Mouse (Mus musculus) olfactory bulb, adult 2 months (tissue): ENCODE data around the gene Pknox2. TPM values are rescaled to one million over a fixed set of nuclear protein-coding genes. Genes with fewer than 3 reads are reported as not detected.

ENCODE experiments used
- H3K27ac ChIP-seq: fragments of 200-500 bp; 2 replicates; pipeline ENCODE4 v1.5.1; 2012; ENCODE audit warnings: low read depth, low read length; ENCODE audit not compliant: insufficient read depth
- H3K4me1 ChIP-seq: fragments of 200-500 bp; 2 replicates; pipeline ENCODE4 v1.6.1; 2012; ENCODE audit warnings: low read length; ENCODE audit not compliant: control insufficient read depth, insufficient read depth
- H3K4me3 ChIP-seq: fragments of 200-500 bp; 2 replicates; pipeline ENCODE4 v1.5.1; 2012; ENCODE audit warnings: mild to moderate bottlenecking, low read depth, low read length, moderate library complexity; ENCODE audit not compliant: insufficient read depth
- CTCF ChIP-seq: fragments of 200-500 bp; IDR thresholded peaks from 2 replicates; pipeline ENCODE4 v1.5.1; 2012; ENCODE audit warnings: low read depth, mild to moderate bottlenecking, low read length, moderate library complexity; ENCODE audit not compliant: insufficient read depth
- POLR2A ChIP-seq: fragments of 200-500 bp; IDR thresholded peaks from 2 replicates; pipeline ENCODE4 v1.6.1; 2012; ENCODE audit warnings: mild to moderate bottlenecking, low read depth, low read length, moderate library complexity; ENCODE audit not compliant: insufficient read depth
- WGBS: fragments of 180-500 bp; shearing (Covaris S2); methylation state at CpG from one replicate; pipeline ENCODE4 v1.1.7; 2018; 5-methylcytosine and 5-hydroxymethylcytosine counted together
- polyA plus RNA-seq: library from polyadenylated mRNA; stranded (reverse); fragments of >200 nt; gene quantifications from 2 replicates; pipeline ENCODE4 v1.2.4, GENCODE M21; 2012; ENCODE audit warnings: low replicate concordance; ENCODE audit not compliant: missing spikeins, insufficient read depth, insufficient read length

Pknox2 gene
- polyA plus RNA-seq, 1 experiment, result not detected

DNA sequence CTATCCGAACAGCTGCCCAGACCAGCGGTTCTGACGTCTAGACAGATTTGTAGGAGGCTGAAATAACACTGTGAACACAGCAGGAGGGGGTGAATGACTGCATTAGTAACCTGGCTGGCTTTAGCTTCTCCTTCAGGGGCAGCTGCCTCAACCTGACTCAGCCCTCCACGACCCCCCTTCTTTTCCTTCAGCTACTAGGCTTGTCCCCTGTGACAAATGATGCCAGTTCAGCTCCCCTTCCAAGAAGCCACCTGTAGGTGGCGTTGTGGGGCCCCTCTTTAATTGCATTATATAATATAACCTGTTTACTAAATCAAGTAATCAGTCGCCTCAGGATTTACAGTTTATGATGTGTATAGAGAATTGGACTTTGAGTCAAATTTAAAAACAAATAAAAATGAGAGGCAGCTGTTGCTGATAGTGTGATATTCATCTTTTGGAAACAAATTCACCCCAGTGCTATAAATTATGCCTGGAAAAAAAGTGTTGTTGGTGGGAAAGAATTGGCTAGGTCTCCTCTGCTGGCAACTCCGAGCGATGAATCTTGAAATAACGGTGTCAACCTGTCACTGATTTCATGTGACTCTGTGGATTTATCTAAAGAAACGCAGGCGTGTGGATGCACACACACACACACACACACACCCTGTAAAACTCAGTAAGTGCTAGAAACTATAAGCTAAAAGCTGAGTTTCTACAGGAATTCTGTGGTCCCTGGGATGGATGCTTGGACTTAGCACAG lies 173.6 kb downstream of the Pknox2 start:
- H3K4me3 ChIP-seq, result no peak overlapping the region
- H3K4me1 ChIP-seq, result peaks cover 11% of the 10 kb centered on the region
- TF ChIP-seq POLR2A, result no peak
- TF ChIP-seq CTCF, result no peak
- WGBS, result 60% methylated on average over 11 of the region's 11 CpGs
- no peak overlapping the region for H3K27ac ChIP-seq

DNA sequence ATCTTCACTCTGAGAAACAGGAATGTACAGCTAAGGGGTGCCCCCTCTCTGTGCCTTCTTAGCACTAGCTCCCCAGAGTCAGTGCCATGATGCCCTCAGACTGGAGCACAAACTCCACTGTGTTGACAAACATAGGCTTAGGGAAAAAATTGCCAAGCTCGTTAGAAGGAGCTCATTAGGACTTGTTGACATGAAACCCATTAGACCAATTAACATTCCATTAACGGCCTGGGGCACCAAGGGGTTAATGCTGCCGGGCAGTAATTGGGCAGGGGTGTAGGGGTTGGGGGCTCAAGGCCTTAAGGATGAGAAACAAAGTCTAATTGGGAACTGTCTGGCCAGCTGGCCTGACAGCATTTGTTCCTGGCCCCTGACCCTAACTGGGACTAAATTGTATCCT lies 175.1 kb downstream of the Pknox2 start:
- Histone ChIP-seq H3K27ac (no peak overlapping the region), H3K4me1 (peaks cover 17% of the 10 kb centered on the region), H3K4me3 (no peak overlapping the region)
- TF ChIP-seq CTCF (no peak), POLR2A (no peak)
- WGBS, result 34% methylated on average over 3 of the region's 3 CpGs

DNA sequence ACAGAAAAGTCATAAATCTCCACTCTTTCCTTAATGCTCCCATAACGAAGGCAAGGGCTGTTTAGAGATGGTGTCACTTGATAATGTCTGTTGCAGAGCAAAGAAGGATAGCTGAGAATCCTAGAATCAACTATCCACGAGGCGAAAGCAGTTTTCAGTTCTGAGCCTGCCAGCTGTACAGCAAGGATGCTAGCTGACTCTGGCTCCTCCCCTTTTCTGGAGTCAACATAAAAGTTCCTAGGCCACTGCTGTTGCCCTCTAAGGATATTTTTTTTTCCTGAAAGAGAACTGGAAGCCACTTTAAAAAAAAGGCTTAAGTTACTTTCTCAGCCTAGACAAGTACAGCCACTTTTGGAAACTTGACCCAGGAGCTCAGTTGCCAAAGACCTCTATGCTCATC lies 176.1 kb downstream of the Pknox2 start:
- WGBS, result 22% methylated on average over 3 of the region's 3 CpGs
- Histone ChIP-seq H3K27ac (no peak overlapping the region), H3K4me1 (peaks cover 13% of the 10 kb centered on the region), H3K4me3 (no peak overlapping the region)
- TF ChIP-seq POLR2A (no peak), CTCF (no peak)

DNA sequence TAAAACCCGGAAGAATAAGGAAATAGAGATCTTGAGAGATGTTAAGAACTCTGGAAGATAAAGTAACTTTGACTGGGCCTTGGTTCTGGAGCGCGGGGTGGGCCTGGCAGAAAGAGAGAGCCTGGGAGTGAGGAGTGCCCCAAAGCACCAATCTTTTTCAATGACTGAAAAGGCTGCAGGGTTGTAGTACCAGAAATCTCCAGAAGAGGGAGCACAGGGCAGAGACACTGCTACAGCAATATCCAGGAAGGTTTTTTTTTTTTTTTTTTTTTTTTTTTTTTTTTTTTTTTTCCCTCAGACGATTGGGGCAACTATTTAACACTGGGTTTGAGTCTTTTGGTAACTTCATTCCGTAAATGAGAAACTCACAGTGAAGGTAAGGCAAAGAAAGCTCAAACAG lies 176.6 kb downstream of the Pknox2 start:
- no peak overlapping the region for H3K27ac ChIP-seq
- no peak overlapping the region for H3K4me3 ChIP-seq
- 5% methylated on average over 5 of the region's 5 CpGs for WGBS
- TF ChIP-seq POLR2A, result no peak
- no peak for TF ChIP-seq CTCF
- peaks cover 13% of the 10 kb centered on the region for H3K4me1 ChIP-seq

DNA sequence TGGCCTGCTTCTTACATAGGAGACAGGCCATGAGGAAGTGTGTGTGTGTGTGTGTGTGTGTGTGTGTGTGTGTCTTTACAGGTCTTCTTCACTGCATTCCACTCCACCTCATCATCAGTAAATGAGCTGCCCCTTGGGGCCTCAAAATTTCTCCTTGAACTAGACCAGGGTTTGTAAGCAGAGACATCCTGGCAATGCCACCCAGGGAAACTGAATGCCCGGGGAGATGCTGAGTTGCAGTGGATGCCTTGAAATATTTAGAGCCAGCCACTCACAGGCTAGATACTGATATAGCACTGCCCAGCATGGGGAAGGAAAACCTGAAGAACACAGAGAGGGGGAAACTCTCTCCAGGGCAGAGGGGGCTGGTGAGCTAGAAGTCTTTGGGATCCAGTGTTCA lies 178.1 kb downstream of the Pknox2 start:
- TF ChIP-seq POLR2A, result no peak
- no peak for TF ChIP-seq CTCF
- WGBS, result 83% methylated on average over 1 of the region's 1 CpGs
- peaks cover 10% of the 10 kb centered on the region for H3K4me1 ChIP-seq
- no peak overlapping the region for H3K27ac ChIP-seq
- H3K4me3 ChIP-seq, result no peak overlapping the region

DNA sequence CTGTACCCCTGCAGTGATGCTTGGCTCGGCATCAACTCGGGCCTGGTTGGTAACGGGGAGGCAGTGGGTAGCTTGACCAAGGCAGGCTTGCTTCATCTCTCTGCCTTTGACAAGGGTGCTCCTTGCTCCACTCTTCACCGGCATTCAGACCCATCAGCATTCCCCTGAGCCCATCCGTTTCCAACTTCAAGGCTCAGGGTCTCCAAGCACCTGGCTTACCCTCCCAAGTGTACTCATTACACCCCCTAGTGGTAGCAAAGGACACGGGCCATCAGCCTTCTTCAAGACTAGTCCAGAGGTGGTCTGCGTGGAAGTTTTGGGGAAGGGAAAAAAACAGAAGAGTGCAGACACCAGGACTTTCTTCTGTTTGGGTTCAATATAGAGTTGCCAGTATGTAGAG lies 178.5 kb downstream of the Pknox2 start:
- WGBS, result 46% methylated on average over 7 of the region's 7 CpGs
- no peak for TF ChIP-seq POLR2A
- TF ChIP-seq CTCF, result peak; percentile 56; the same call in 1 of the 2 replicates

DNA sequence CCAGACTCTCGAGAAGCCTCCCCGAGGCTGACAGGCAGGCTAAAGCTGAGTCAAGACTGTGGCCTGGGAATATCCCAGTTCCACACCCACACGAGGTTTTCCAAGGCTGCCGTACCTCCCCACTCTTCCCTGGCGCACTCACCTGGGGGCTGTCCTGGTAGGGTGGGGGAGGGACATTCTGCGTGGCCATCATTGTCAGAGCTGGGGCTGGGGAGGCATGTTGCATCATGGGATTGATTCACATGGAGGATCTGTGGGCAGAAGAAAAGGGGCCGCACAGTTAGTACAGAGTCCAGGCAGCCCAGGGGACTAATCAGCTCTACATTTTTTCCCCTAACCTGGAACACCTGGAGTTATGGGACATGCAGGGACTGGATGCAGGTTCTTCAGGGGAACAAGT lies 179.0 kb downstream of the Pknox2 start:
- Histone ChIP-seq H3K4me3 (no peak overlapping the region), H3K27ac (no peak overlapping the region), H3K4me1 (peaks cover 7% of the 10 kb centered on the region)
- WGBS, result 73% methylated on average over 7 of the region's 7 CpGs
- TF ChIP-seq POLR2A, result no peak
- no peak for TF ChIP-seq CTCF

More for the DNA sequence above, 178.5 kb downstream of the Pknox2 start:
- no peak overlapping the region for H3K27ac ChIP-seq
- peaks cover 10% of the 10 kb centered on the region for H3K4me1 ChIP-seq
- no peak overlapping the region for H3K4me3 ChIP-seq

DNA sequence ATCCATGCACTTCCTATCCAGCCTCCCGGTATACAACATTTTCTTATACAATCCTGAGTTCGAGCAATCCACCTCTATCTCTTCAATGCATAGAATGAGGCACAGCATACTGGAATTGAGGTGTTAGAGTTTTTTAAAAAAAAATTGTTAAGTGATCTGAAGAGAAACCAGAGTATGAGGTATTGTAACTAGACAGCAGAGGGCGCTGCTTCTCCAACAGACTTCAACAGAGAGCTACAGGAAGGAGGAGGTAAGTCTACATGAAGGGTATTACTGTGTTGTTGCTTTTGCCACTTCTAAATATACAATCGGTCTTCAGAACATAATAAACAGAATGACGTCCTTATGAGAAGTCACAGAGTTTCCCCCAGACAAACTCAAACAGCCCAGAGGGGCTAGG lies 181.5 kb downstream of the Pknox2 start:
- Histone ChIP-seq H3K4me3 (no peak overlapping the region), H3K4me1 (peaks cover 11% of the 10 kb centered on the region), H3K27ac (no peak overlapping the region)
- TF ChIP-seq POLR2A (no peak), CTCF (no peak)
- WGBS, result 67% methylated on average over 5 of the region's 5 CpGs

DNA sequence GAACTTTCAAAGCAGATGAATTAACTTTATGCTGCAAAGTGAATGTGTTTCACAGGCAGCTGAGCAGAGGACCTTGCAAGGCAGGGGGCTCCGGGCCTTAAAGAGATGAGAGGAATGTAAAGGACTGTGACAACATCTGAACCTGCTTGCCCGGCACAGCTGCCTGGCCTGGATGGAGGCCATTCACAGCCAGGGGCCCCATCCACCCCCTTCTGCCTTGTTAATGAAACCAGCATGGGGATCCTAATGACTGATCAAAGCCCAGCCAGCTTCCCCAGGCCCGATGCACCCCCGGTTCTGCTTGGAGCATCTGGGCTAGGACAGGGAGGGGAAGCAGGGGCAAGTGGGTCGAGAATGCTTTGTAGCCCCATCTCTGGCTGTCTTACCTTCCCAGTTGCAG lies 183.0 kb downstream of the Pknox2 start:
- WGBS, result 39% methylated on average over 5 of the region's 5 CpGs
- Histone ChIP-seq H3K27ac (no peak overlapping the region), H3K4me3 (no peak overlapping the region), H3K4me1 (peaks cover 13% of the 10 kb centered on the region)
- no peak for TF ChIP-seq CTCF
- TF ChIP-seq POLR2A, result no peak
